Mouse (Mus musculus) stomach, postnatal 0 days (tissue): Measurements from ENCODE around the gene Nell1. TPM values are rescaled to one million over a fixed set of nuclear protein-coding genes. Genes with fewer than 3 reads are reported as not detected.

Experiments used
- ATAC-seq: fragments of 200-750 bp; cut with Nextera tagmentation; 2 replicates; pipeline ENCODE4 v1.8.0; 2017; ENCODE audit not compliant: low FRiP score, low TSS enrichment
- DNase-seq: peaks from one replicate; pipeline ENCODE4 v3.0.0-alpha.2; 2016; ENCODE audit warnings: low spot score
- H3K27ac ChIP-seq: fragments of 300-500 bp; sonication (generic); replicated peaks from 2 replicates; pipeline ENCODE4 v1.5.1; 2014; ENCODE audit warnings: mild to moderate bottlenecking, control low read depth
- H3K27me3 ChIP-seq: fragments of 300-500 bp; sonication (generic); 2 replicates; pipeline ENCODE4 v1.6.1; 2014; ENCODE audit warnings: low read length; ENCODE audit not compliant: control insufficient read depth, insufficient read depth
- H3K36me3 ChIP-seq: fragments of 300-500 bp; sonication (generic); 2 replicates; pipeline ENCODE4 v1.6.1; 2014; ENCODE audit warnings: low read length, mixed read lengths; ENCODE audit not compliant: control insufficient read depth, insufficient read depth
- H3K4me1 ChIP-seq: fragments of 300-500 bp; sonication (generic); replicated peaks from 2 replicates; pipeline ENCODE4 v1.6.1; 2014; ENCODE audit warnings: antibody characterized with exemption; ENCODE audit not compliant: control insufficient read depth, insufficient read depth
- H3K4me2 ChIP-seq: fragments of 300-500 bp; sonication (generic); replicated peaks from 2 replicates; pipeline ENCODE4 v1.6.1; 2014; ENCODE audit warnings: low read depth, mild to moderate bottlenecking, control low read depth, moderate library complexity
- H3K4me3 ChIP-seq: fragments of 300-500 bp; sonication (generic); 2 replicates; pipeline ENCODE4 v1.5.1; 2014; ENCODE audit warnings: low read depth, low read length, control low read depth
- H3K9ac ChIP-seq: fragments of 300-500 bp; sonication (generic); 2 replicates; pipeline ENCODE4 v1.6.1; 2014; ENCODE audit warnings: mild to moderate bottlenecking, low read length, control low read depth, mixed read lengths
- H3K9me3 ChIP-seq: fragments of 300-500 bp; sonication (generic); 2 replicates; pipeline ENCODE4 v1.6.1; 2016; ENCODE audit warnings: low read length; ENCODE audit not compliant: control insufficient read depth
- CTCF ChIP-seq: IDR thresholded peaks from 2 replicates; pipeline ENCODE4 v1.5.1; 2016; ENCODE audit warnings: antibody characterized with exemption, low read depth, mild to moderate bottlenecking, moderate library complexity
- EP300 ChIP-seq: optimal IDR thresholded peaks from 2 replicates; pipeline ENCODE3; 2016; ENCODE audit warnings: antibody characterized with exemption
- WGBS: fragments of 180-500 bp; shearing (Covaris S2); extraction: QIAGEN DNeasy Blood & Tissue Kit; methylation state at CpG from one replicate; pipeline ENCODE4 v1.1.7; 2014; 5-methylcytosine and 5-hydroxymethylcytosine counted together
- polyA plus RNA-seq: library from polyadenylated mRNA; unstranded; fragments of >200 nt; fragmentation: Nextera tagmentation; extraction: Ambion mirVana; gene quantifications from 2 replicates; pipeline ENCODE4 v1.2.1, GENCODE M21; 2015

Gene Nell1
- polyA plus RNA-seq, 1 experiment from 2014 or later = 1.8 TPM

DNA sequence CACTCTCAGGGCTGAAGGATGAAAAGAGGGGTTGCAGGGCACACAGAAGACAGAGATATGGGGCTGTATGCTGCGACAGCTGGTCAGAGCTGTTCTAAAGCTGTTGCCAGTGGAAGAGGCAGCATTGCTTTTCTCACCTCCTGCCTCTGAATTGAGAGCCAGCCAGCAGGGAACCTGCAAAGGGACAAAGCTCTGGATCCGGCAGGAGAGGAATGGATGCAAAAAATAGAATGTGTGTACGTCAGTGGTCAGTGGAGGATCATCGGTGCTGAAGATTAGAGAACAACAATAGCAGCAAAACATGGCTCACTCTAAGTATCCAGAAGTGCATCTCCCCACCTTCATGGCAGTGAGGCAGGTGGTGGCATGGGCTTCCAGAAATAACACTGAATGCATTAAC, 507.3 kb downstream of the Nell1 start:
- ATAC-seq (no peak), DNase-seq (no peak)
- TF ChIP-seq CTCF (no peak), EP300 (no peak)
- no peaks in the 10 kb centered on the region for H3K9me3 ChIP-seq
- H3K4me3 ChIP-seq = no peak overlapping the region
- H3K9ac ChIP-seq = no peak overlapping the region
- no peaks in the 10 kb centered on the region for H3K27me3 ChIP-seq
- H3K4me1 ChIP-seq = no peaks in the 10 kb centered on the region
- H3K27ac ChIP-seq = no peak overlapping the region
- 76% methylated on average over 4 of the region's 4 CpGs for WGBS
- H3K4me2 ChIP-seq = no peak overlapping the region
- no peaks in the 10 kb centered on the region for H3K36me3 ChIP-seq

DNA sequence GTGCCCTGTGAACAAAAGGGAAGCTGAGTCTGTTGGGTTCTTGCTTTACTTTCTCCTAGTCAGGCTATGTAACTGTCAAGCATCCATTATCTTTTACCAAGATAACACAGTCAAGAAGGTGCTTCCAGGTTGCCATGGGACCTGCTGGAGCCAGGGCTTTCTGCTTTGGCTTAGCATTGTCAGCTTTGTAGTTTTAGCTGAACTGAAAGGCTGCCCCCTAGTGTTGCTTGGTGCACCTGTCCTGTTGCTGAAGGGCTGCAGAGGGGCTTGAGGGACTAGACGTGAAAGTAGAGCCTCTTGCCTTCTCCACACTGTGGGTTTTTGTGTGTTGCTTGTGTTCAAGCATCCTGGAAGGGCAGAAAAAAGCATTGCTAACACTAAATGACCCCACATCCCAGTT, 510.6 kb downstream of the Nell1 start:
- no peaks in the 10 kb centered on the region for H3K36me3 ChIP-seq
- DNase-seq = peak; percentile 35

DNA sequence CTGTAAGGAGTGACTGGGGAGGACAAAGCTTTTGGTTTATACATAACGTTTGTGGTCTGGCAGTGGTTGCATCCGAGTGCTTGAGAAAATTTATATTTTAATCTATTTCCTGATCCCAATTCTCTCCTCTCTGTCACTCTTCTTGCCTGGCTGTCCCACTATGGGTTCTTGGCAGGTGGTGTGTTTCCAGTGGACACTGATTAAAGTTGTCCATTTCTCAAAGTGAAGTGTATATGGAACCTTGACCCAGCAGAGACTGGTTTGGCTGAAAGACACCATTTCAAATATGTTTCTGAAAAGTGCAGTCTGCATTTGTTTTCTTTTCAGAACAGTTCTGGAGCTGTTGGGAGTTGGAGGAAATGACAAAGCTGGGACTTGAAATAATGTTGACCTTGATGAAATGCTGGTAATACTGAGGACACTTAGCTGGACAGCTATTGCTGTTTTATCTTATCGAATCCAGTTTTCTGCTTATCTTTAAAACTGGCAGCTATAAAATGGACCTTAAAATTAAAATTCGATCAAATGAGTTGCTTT, 512.3 kb downstream of the Nell1 start:
- H3K4me3 ChIP-seq = no peak overlapping the region
- ATAC-seq (no peak), DNase-seq (no peak)
- no peaks in the 10 kb centered on the region for H3K4me1 ChIP-seq
- WGBS = 40% methylated on average over 4 of the region's 4 CpGs
- no peaks in the 10 kb centered on the region for H3K27me3 ChIP-seq
- H3K27ac ChIP-seq = no peak overlapping the region
- no peaks in the 10 kb centered on the region for H3K9me3 ChIP-seq
- no peak for TF ChIP-seq CTCF
- no peak for TF ChIP-seq EP300
- H3K9ac ChIP-seq = no peak overlapping the region
- H3K4me2 ChIP-seq = no peak overlapping the region
- H3K36me3 ChIP-seq = no peaks in the 10 kb centered on the region

More for the DNA sequence above, 510.6 kb downstream of the Nell1 start:
- H3K27me3 ChIP-seq = no peaks in the 10 kb centered on the region
- no peak overlapping the region for H3K27ac ChIP-seq
- H3K4me3 ChIP-seq = no peak overlapping the region
- 24% methylated on average over 1 of the region's 1 CpGs for WGBS
- H3K9me3 ChIP-seq = no peaks in the 10 kb centered on the region
- TF ChIP-seq EP300 (no peak), CTCF (peak; percentile 74)
- no peak overlapping the region for H3K9ac ChIP-seq
- no peak for ATAC-seq
- no peaks in the 10 kb centered on the region for H3K4me1 ChIP-seq
- H3K4me2 ChIP-seq = no peak overlapping the region

DNA sequence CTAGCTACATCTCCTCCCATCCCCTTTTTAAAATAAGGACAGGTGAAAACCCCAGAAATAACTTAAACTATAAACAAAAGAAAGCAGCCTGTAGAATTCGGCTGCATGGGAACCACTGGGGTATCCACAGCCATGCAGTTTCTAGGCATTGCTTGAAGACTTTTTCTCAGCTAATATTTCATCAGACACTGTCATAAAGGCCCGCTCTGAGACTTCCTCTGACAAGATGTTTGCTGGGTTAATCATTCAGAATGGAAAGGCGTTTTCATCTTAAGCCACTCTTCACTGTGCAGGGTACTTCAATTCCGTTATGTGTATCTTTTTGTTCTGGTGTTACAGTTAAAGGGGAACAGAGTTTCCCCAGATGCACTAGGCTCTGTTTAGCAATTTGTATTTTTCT, 526.9 kb downstream of the Nell1 start:
- Histone ChIP-seq H3K27ac (no peak overlapping the region), H3K9ac (no peak overlapping the region), H3K27me3 (no peaks in the 10 kb centered on the region), H3K4me2 (no peak overlapping the region), H3K9me3 (no peaks in the 10 kb centered on the region), H3K36me3 (no peaks in the 10 kb centered on the region), H3K4me1 (no peaks in the 10 kb centered on the region), H3K4me3 (no peak overlapping the region)
- no peak for DNase-seq
- ATAC-seq = no peak
- 41% methylated on average over 4 of the region's 4 CpGs for WGBS
- TF ChIP-seq EP300 (no peak), CTCF (no peak)

DNA sequence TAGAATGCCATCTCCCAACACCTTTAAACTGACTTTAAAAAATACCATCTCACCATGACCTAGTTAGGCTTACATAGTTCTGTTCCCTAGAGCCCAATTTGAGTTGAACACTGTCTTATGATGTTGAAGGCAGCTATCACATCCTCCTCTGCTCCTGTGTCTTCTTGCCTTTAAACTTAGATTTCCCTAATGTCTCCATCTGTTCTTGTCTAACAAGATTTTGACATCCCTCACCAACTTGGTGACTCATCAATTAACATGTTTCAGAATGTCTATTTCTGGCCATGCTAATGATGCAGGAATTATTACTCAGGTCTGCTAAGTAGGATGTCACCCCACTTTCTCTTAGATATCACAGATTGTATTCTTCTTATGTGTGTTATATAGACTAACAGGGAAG, 532.4 kb downstream of the Nell1 start:
- ATAC-seq (no peak), DNase-seq (no peak)
- TF ChIP-seq EP300 (no peak), CTCF (no peak)
- no peaks in the 10 kb centered on the region for H3K36me3 ChIP-seq
- H3K4me2 ChIP-seq = no peak overlapping the region
- H3K4me3 ChIP-seq = no peak overlapping the region
- H3K4me1 ChIP-seq = no peaks in the 10 kb centered on the region
- H3K27me3 ChIP-seq = no peaks in the 10 kb centered on the region
- no peak overlapping the region for H3K9ac ChIP-seq
- no peak overlapping the region for H3K27ac ChIP-seq
- H3K9me3 ChIP-seq = no peaks in the 10 kb centered on the region

DNA sequence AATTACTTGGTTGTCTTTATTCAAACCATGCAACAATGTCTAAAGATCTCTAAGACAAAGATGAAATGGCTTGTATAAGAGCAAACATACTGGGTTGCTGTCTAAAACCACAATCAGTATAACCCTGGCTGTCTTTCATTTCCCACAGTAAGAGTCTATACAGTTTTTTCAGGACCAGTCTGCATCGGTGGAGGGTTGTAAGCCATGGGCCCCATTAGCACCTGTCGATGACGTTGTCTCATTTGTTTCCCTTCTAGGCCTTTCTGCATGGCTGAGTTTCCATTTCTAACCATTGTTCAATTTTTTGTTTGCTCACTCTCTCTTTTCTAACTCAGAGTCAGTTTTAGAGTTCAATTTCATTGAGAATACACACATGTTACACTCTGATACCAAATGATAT, 540.2 kb downstream of the Nell1 start:
- Histone ChIP-seq H3K27ac (no peak overlapping the region), H3K4me2 (no peak overlapping the region), H3K4me1 (no peaks in the 10 kb centered on the region), H3K9ac (no peak overlapping the region), H3K36me3 (no peaks in the 10 kb centered on the region), H3K27me3 (no peaks in the 10 kb centered on the region), H3K9me3 (no peaks in the 10 kb centered on the region), H3K4me3 (no peak overlapping the region)
- 81% methylated on average over 3 of the region's 3 CpGs for WGBS
- TF ChIP-seq EP300 = no peak
- TF ChIP-seq CTCF = no peak
- no peak for DNase-seq
- ATAC-seq = no peak
